Mouse (Mus musculus) lung, postnatal 25 days (tissue): ENCODE results near the gene Smtnl2.
A peak's percentile ranks its signal among the peaks of the same experiment; 100 is the strongest.
"Not testable (repeated sequence)": the region's sequence is repeated elsewhere in the genome, so short reads cannot be mapped to it uniquely, and the experiment has no call there.

Experiments
- DNase-seq: peaks from one replicate; pipeline ENCODE4 v3.0.0; 2022; ENCODE audit warnings: low spot score

The Smtnl2 gene

DNA sequence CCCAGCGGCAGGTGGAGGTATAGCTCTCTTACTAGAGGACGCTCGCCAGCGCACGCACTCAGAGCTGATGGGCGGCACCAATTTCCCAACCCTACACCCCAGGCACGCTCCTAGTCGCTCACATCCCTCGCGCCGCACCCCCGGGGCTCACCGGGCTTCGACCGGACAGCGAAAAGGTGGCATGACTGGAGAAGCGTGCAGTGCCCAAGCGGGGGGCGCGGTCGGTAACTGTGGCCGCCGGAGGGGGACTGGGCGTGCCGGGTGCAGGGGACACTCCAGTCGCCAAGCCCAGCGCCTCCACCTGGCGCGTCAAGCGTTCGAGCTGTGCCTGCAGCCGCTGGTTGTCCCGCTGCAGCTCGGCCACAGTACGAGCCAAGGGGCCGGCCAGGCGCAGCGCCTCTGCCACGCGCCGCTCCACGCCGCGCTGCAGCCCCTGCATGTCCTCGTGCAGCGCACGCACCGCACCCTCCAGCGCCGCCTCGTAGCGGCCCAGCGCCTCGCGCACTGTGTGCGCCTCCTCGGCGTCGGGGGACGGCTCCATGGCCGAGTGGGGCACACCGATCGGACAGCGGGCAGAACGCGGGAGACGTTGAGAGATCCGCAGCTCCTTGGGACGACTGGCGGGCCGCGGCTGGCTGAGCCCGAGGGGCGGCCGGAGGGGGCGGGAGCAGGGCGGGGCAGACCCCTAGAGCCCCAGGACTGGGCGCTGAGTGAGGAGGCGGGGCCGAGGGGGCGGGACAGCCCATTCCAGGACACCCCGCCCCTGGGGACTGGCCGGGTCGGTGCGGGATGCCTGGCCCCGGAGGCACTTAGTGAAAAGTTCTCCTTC is at the start of gene Smtnl2:
TSS of gene Smtnl2 (minus strand) at position 621 of the 829 bp plus-strand sequence.
- peak; percentile 92 for DNase-seq

DNA sequence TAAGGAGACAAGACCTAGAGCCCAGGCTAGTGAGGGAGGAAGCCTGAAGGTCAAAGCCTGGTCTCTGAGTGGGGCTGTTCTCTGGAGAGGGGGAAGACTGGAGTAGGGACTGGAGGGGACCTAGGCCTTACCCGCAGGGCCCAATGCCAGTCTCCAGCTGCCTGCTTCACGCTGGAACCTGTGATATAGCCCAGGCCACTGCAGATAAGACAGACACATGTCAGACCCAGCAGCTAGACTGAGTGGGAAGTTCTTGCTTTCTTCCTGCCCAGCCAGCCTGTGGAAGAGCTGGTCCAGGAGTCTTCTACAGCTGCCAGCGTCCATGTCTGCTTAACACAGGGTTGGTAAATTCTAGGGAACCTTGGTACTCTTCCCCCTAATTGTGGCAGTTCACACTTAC is 47.0 kb upstream of the Smtnl2 start:
- DNase-seq, result no peak

DNA sequence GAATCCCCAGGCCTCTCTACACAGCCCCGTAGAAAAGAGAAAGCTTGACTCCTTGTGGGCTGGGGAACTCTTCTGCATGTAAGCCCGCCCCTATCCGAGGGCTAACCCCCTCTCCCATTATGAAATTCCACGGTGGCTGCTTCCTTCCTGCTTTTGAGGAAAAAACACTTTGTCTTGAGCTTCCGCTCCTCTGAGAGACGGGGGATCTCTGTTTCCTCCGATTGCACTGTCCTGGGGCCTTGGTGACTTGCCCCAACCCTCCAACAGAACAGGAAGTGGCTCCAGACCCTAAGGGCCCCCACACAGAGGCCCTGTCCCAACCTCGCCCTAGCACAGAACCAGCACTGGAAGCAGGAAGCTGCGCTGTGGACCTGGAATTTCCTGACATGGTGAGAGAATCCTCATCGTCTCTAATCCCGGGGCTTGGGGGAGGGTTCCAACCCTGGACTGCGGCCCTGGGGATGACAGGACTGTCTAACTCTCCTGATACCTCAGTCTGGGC is 46.5 kb upstream of the Smtnl2 start:
- DNase-seq, result peak; percentile 75

DNA sequence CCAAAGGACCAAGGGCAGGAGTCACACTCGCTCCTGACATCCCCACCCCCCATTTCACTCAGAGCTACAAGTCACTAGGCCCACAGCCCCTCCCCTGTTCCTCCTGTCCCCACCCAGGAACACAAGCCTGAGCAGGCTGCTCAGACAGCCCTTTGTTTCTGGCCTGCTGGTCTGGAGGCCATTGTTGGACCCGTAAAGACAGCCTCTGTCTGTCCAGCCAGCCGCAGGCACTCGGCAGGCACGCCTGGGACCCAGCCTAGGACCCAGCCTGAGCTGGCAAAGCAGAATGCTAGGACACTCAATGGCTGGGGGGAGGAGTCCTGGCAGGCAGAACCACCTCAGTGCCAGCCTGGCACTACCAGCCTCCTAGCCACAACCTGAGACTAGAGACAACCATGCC is 44.2 kb upstream of the Smtnl2 start:
- no peak for DNase-seq

DNA sequence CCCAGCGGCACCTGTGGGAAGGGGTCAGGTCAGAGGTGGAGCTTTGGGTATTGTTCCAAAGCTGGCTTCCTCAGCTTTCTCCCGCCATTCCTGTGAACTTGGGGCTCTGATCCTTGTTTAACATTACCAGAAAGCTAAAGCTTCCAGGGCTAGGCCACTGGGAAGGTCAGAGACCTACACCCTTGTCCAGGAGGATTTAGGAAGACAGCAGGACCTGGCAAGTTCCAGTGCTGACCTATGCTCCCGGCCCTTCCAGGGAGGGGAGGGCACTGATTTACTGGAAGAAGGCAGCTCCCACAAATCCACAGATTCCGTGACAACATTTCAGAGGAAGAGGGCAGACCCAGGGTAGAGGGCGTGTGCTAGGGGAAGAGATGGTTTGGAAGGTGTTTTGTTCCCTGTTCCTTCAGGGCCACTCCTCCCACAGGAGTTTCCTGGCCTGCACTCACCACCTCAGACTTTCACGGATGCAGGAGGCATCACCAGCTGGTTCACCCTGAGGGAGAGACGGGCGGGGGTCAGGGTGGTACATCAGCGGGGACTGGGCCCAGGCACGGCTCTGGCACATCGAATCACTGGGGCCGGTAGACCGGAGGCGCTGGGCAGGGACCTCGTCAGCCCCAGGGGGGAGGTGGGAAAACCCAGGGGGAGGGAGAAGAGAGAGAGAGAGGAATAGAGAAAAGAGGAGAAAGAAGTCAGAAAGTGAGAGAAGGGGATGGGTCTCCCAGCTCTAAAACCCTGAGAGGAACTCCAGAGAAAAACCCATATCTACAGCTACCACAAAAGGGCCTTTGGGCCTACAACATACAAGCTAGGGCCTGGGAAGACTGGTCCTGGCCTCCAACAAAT is 41.8 kb upstream of the Smtnl2 start:
- DNase-seq, result no peak

DNA sequence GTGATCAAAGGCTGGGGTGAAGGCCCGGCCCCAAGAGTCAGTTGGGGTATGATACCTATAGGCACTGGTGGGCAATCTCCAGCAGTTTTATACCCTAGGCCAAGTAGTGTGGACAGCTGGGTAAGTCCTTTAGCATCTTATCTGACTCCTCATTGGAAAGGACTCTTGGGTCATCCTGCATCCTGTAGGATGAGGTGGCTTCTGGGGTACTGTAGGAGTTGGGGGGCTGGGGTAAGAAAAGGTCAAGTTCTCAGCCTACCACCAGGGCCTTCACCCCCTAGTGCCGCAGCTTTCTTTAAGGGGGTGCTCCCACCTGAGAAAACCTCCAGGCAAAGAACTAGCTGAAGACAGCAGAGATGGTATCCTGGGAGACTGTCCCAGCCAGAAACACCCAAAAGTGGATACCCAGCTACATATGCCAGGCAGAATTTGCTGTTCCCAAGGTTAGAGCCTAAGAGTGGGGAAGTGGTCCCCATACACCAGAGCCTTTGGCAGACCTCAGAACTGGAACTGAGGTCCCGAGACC is 40.7 kb upstream of the Smtnl2 start:
- DNase-seq, result no peak

DNA sequence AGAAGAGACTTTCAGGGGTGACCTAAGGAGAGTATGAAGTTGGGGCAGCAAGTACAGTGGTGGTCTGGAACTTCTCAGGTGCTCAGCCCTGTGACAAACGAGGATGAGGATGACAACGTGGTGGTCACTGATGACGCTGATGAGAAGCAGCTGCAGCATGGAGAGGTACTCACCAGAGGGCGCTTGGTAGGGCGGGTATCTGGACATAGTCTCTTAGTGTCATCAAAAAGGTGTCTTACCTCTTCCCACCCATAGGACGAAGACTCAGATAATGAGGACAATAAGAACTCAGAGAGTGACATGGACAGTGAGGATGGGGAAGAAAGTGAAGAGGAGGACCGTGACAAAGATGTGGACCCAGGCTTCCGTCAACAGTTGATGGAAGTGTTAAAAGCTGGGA is 36.0 kb upstream of the Smtnl2 start:
- no peak for DNase-seq

DNA sequence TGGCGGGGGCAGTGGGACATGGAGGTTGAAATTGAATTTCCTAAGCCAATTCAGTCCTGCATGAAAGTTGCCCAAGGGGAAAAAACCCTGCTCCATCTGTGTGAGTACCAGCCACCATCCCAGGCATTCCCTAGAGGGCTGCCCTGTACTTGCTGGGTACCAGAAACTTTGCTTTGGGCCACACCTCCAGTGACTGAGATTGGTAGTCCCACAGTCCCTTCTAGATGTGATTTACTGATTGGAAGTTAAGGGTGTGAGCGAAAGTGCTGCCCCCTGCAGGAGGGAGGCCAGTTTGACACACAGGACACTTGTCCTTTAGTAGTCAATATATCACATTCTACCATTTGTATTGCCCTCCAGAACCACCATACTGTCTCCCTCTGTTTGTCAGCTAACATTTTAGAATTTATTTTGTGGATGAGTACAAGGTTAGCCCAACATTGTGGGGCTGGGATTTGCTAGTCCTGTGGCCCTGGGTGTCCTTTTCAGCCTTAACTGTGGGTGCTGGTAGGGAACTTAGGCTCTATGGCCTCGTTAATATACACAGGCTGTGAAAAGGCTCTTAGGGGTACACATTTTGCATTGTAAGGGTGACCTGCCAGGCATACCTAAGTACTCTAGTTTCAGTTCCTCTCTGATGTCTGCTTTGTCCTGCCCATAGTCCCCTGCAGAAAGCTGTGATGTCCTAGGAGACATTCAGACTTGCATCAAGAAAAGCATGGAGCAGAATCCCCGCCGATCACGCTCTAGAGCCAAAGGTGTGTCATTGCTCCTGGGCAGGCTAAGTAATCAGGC is 35.0 kb upstream of the Smtnl2 start:
- no peak for DNase-seq

DNA sequence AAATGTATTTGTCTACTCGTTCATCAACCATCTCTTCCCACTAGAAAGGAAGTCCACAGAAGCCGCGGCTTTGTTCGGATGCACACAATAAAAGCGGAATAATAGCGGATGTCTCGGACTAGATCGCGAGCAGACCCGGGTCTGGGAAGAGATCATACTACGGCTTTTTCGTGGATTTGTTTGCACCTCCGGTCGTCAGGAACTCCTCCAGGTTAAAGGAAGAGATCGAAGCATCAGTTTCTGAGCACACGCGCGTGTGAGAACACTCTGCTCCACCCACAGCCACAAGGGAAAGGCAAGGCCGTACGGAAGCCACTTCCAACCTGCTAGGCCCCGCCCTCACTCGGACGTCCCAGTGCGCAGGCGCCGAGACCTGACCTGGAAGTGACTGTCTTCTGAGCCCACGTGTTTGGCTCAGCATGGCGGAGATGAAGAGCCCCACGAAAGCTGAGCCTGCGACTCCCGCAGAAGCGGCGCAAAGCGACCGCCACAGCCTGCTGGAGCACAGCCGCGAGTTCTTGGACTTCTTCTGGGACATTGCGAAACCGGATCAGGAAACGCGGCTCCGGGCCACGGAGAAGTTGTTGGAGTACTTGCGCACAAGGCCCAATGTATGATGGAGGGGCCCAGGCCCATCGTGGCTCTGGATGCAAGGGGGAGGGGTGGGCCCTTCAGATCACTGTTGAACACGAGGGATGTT is 29.6 kb upstream of the Smtnl2 start, which contains the start of gene Mybbp1a:
TSS of gene Mybbp1a (plus strand) at position 391 of the 700 bp plus-strand sequence.
- peak; percentile 98 for DNase-seq

DNA sequence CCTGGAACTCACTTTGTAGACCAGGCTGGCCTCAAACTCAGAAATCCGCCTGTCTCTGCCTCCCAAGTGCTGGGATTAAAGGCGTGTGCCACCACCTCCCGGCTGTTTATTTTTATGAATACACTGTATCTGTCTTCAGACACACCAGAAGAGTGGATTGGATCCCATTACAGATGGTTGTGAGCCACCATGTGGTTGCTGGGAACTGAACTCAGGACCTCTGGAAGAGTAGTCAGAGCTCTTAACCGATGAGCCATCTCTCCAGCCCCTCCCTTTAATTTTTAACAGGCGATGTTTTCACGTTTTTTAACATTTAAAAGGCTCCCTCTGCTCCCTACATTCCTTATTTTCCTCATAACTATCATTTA is 29.1 kb upstream of the Smtnl2 start:
- not testable (repeated sequence) for DNase-seq

DNA sequence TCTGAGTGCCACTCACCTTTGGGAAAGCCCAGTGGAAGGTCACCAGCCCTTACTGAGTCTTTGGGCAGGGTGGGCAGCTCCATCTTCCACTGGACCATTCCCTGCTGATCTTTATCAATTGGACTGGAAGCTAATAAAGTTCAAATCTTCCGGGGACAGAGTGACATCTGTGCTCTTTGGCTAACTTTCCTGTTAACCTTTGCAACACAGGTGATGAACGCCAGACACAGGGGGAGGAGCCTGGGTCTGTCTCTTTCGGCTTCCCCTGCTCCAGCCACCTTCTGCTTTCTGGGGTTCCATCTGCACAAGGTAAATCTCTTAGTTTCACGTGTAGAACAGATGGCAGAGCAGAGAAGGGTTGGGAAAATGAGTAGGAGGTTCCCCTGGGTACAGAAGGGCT is 26.9 kb upstream of the Smtnl2 start:
- DNase-seq, result no peak

DNA sequence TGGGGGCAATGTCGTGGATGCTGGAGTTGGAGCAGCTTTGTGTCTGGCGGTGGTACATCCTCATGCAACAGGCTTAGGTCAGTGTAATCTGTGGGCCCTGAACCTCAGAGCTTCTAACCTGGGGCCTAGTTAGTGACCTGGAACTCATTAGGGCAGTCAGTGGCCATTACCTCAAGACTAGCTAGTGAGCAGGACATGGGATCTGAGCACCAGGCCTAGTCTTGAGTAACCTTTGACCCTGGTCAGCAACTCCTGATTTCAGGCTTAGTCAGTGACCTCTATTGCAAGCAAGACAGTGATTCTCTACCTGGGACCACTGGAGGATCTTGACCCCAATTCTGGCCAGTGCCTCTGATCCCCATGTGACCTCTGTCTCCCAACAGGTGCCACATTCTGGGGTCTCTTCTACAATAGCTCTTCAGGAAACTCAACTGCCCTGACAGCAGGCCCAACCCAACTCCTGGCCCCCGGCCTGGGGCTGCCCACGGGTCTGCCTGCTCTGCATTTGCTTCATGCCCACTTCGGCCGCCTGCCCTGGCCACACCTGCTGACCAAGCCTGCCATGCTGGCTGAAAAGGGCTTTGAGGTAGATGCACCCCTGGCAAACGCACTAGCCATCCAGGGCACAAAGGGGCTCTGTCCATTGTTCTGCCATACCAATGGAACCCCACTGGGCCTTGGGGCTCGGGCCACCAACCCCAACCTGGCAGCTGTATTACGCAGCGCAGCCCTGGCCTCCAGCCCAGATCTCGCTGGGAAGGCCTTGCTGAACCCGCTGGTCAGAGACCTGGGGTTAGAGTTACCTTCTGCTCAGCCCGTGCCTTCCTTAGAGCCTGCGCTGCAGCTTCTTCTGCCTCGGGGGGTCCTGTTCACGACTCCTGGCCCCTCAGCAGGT is 25.5 kb upstream of the Smtnl2 start:
- no peak for DNase-seq

DNA sequence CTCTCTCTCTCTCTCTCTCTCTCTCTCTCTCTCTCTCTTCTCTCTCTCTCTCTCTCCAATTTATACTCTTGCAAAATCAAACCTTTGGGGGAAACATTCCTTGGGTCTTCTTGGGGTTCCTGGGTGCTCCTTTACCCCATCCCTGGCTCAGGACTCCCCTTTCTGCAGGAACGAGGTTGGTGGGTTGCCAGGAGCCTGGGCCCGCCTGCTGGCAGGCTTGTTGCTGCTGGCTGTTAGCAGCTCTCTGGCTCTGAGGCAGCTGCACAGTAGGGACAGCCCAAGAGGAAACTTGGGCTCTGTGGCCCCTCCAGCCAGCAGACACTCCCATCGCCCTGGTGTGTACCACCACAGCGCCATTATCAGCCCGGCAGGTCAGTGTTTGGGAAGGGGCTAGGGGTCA is 24.8 kb upstream of the Smtnl2 start:
- DNase-seq, result no peak

DNA sequence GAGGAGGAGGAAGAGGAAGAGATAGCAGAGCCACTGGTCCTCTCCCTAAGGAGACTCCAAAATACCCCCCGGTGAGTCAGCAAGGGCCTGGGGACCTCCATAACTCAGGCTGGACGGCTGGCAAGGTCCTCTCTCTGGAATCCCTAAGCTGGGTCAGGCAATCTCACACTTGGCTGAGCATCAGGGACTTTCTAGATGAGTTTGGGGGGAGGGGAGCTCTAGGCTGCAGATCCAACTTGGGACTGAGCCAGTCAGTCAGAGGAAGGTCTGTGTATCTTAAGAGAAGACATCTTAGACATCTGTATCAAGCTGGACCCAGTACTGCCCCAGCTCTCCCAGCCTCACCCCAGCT is 24.2 kb upstream of the Smtnl2 start:
- no peak for DNase-seq

DNA sequence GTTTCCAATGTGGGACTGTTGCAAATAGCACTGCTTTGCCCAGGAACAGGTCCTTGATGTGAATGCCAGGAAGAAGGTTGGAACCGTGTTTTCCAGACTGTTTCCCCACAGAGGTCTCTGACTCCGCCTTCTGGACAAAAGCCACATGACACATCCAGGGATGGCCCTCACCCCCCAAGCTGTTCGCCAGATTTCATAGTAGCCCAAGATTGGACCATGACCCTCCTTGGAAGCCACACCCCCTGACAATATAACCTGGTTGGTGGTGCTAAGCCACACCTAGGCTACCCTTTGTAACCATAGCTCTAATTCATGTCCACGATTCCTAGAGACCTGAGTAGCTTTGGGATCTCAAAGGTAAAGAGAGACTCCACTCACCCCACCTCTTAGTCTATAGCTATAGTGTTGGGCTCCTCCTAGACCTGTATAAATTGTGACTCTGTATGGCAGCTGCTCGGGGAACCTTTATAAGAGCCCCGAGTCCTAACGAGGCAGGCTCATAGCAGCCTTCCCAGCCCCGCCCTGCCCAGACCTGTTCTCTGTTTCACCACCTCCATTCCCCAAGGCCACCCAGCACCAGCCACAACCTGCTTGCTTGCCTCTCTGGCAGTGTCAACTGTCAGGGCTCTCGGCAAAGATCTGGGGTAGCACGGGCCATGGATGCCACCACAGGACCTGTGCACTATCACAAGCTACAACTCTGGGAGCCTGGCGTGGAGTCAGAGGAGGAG is 23.6 kb upstream of the Smtnl2 start, which contains the start of gene Ggt6:
TSS of gene Ggt6 (plus strand) at position 564 of the 731 bp plus-strand sequence.
- no peak for DNase-seq

DNA sequence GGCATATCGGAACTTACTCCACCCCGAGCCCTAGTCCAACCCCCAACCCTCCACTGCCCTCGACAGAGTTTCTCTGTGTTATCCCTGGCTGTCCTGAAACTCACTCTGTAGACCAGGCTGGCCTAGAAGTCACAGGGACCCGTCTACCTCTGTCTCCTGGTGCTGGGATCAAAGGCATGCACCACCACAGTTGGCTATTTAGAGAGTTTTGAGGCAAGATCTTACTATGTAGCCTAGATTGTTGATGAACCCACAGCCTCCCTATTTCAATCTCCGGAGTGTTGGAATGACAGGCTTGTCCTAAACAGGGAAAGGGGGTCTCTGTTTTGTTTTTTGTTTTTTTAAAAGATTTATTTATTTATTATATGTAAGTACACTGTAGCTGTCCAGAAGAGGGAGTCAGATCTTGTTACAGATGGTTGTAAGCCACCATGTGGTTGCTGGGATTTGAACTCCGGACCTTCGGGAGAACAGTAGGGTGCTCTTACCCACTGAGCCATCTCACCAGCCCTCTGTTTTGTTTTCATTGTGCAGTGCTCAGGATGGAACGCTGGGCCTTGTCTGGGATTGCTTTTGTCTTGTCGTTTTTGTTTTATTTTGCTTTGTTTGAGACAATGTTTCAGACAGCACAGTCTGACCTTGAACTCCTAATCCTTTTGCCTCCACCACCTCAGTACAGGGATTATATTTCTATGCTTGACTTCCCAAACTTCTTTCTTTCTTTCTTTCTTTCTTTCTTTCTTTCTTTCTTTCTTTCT is 19.0 kb upstream of the Smtnl2 start:
- DNase-seq, result not testable (repeated sequence)

DNA sequence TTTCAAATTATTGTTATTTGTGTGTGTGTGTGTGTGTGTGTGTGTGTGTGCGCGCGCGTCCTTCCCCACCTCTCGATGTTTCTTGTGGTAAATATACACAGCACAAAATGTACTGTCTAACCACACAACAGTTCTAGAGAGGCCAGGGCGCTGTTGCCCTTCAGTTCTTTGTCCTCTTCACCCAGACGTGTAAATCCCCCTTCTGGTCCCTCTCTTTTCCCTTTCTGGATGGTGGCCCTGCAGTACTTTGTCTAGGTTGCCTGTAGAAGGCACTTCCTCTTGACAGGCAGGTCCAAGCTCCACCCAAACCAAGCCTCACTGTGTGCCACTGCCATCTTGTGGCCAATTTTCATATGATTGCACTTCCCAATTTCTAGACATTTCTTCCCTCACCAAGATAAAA is 17.8 kb upstream of the Smtnl2 start:
- DNase-seq, result peak; percentile 88

DNA sequence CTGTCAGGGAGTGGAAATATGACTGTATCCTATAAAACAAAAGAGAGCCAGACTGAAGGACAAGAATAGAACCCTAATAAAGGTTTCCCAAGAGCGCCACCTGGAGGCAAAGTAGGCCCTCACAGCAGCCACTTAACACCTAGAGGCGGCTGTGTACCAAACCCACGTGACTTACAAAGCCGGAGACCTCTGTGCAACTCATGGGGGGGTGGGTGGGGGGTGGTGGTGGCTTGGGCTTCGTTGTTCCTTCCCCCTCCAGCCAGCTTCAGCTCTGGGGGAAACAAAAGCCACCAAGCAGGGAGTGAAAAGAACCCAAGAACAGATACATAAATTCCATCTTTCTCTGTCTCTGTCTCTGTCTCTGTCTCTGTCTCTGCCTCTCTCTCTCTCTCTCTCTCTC is 17.2 kb upstream of the Smtnl2 start:
- peak; percentile 91 for DNase-seq

DNA sequence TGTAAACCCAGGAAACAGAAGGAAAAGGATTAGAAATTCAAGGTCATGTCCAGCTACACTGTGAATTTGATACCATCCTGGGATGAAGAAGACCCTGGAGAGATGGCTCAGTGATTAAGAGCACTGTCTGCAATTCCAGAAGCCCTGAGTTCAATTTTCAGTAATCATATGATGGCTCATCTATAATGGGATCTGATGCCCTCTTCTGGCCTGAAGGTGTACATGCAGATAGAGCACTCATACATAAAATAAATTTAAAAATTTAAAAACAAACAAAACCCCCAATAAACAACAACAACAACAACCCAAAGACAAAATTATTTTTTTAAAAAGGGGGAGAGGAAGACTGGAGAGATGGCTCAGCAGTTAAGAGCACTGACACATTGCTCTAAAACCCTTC is 15.4 kb upstream of the Smtnl2 start:
- DNase-seq, result no peak
